Mouse (Mus musculus): Measurements from ENCODE around the gene Slc17a7.

The Slc17a7 gene

GRCm38 (mm10) chr7:45175398-45175797 is 11.6 kb downstream of the Slc17a7 start:
- no peak for DNase-seq (ENCODE audit: low spot score in 2 of 2)

GRCm38 (mm10) chr7:45175929-45176328 is 12.2 kb downstream of the Slc17a7 start:
- DNase-seq (ENCODE audit: low spot score in 2 of 2) = no peak

GRCm38 (mm10) chr7:45176356-45176755 is 12.6 kb downstream of the Slc17a7 start:
- no peak for DNase-seq (ENCODE audit: low spot score in 2 of 2)

GRCm38 (mm10) chr7:45178550-45178949 is 14.8 kb downstream of the Slc17a7 start:
- DNase-seq (ENCODE audit: low spot score in 2 of 2) = no peak

GRCm38 (mm10) chr7:45179469-45179868 is 15.7 kb downstream of the Slc17a7 start, which contains the start of gene Gfy:
TSS of gene Gfy (minus strand) at chr7:45179569.
- DNase-seq (ENCODE audit: low spot score in 2 of 2) = no peak

GRCm38 (mm10) chr7:45180896-45181477 is 17.2 kb downstream of the Slc17a7 start, which contains the start of gene Pth2:
TSS of gene Pth2 (plus strand) at chr7:45180995.
- DNase-seq (ENCODE audit: low spot score in 2 of 2) = no peak

- no peak for DNase-seq (ENCODE audit: low spot score in 2 of 2)
Measured at GRCm38 (mm10) chr7:45181540-45181939, 17.8 kb downstream of the Slc17a7 start.

GRCm38 (mm10) chr7:45182199-45182601 is 18.5 kb downstream of the Slc17a7 start:
- peak; percentile 86 to 88 for DNase-seq (ENCODE audit: low spot score in 2 of 2)

GRCm38 (mm10) chr7:45182606-45183005 is 18.9 kb downstream of the Slc17a7 start:
- no peak for DNase-seq (ENCODE audit: low spot score in 2 of 2)

GRCm38 (mm10) chr7:45183672-45184071 is 19.9 kb downstream of the Slc17a7 start:
- DNase-seq (ENCODE audit: low spot score in 2 of 2) = no peak

GRCm38 (mm10) chr7:45185921-45186320 is 22.2 kb downstream of the Slc17a7 start:
- no peak for DNase-seq (ENCODE audit: low spot score in 2 of 2)

GRCm38 (mm10) chr7:45189600-45189999 is 25.9 kb downstream of the Slc17a7 start:
- peak; percentile 64 to 74 for DNase-seq (ENCODE audit: low spot score in 2 of 2)

GRCm38 (mm10) chr7:45190186-45190585 is 26.4 kb downstream of the Slc17a7 start:
- no peak for DNase-seq (ENCODE audit: low spot score in 2 of 2)

- no peak for DNase-seq (ENCODE audit: low spot score in 2 of 2)
Measured at GRCm38 (mm10) chr7:45191161-45191560, 27.4 kb downstream of the Slc17a7 start.

- no peak for DNase-seq (ENCODE audit: low spot score in 2 of 2)
Measured at GRCm38 (mm10) chr7:45191803-45192363, 28.1 kb downstream of the Slc17a7 start.

GRCm38 (mm10) chr7:45192585-45193310 is 29.0 kb downstream of the Slc17a7 start:
- DNase-seq (ENCODE audit: low spot score in 2 of 2) = no peak

GRCm38 (mm10) chr7:45193406-45193805 is 29.7 kb downstream of the Slc17a7 start:
- no peak for DNase-seq (ENCODE audit: low spot score in 2 of 2)

GRCm38 (mm10) chr7:45193871-45194785 is 30.4 kb downstream of the Slc17a7 start:
- no peak for DNase-seq (ENCODE audit: low spot score in 2 of 2)

- no peak for DNase-seq (ENCODE audit: low spot score in 2 of 2)
Measured at GRCm38 (mm10) chr7:45195341-45196175, 31.8 kb downstream of the Slc17a7 start.

GRCm38 (mm10) chr7:45196176-45196535 is 32.4 kb downstream of the Slc17a7 start:
- DNase-seq (ENCODE audit: low spot score in 2 of 2) = no peak

GRCm38 (mm10) chr7:45196994-45197393 is 33.2 kb downstream of the Slc17a7 start:
- no peak for DNase-seq (ENCODE audit: low spot score in 2 of 2)
